Mouse (Mus musculus): ENCODE results near the gene Cactin.

DNA sequence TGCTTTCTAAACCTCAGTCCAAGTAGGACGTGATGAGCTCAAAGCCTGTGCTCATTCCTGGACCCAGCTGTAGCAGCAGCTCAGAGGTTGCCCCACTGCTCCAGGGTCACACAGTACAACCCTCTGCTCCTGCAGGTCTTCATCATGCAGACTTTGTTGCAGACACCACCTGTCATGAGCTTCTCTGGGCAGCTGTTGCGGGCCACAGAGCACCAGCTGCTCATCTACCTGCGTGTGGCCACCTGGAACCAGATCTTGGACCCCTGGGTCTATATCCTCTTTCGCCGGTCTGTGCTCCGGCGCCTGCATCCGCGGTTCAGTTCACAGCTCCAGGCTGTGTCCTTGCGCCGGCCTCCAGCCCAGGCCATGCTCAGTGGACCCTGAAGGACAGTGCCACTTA is 13.4 kb downstream of the Cactin start:
- no peak for TF ChIP-seq CTCF (IDR thresholded peaks at IDR 0.05; ENCODE audit: borderline replicate concordance, extremely low read depth, insufficient read depth, insufficient read length)
- TF ChIP-seq POLR2A (IDR thresholded peaks at IDR 0.05; ENCODE audit: borderline replicate concordance, extremely low read depth, insufficient read depth, insufficient read length, poor library complexity, severe bottlenecking) = no peak
